Mouse (Mus musculus): ENCODE measurements around the gene Mmp2. TPM values are rescaled to one million over a fixed set of nuclear protein-coding genes. Genes with fewer than 3 reads are reported as not detected.

Mmp2 gene
- polyA plus RNA-seq, 1 experiment from 2014 or later, result 123 TPM

DNA sequence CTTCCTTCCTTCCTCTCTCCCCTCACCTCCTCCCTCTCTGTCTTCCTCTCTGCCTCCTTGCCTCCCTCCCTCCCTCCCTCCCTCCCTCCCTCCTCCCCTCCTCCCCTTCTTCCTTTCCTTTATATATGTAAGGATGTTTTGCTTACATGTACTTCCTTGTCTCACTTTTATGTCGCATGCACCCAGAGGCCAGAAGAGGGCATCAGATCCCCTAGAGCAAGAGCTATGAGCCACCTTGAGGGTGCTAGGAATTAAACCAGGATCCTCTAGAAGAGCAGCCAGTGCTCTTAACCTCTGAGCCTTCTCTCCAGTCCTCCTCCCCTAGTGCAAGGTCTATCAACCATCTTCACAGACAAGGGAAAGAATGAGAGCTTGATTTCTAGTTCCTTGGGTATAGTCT is 69.0 kb downstream of the Mmp2 start:
- Histone ChIP-seq H3K36me3 (no peaks in the 10 kb centered on the region), H3K4me3 (no peak overlapping the region), H3K9ac (no peak overlapping the region), H3K27me3 (replicated peaks) (no peaks in the 10 kb centered on the region), H3K4me1 (replicated peaks) (no peaks in the 10 kb centered on the region), H3K27ac (ENCODE audit: poor library complexity, severe bottlenecking) (peak overlapping the region; percentile 57), H3K9me3 (replicated peaks) (no peaks in the 10 kb centered on the region), H3K4me2 (no peak overlapping the region)
- ATAC-seq (ENCODE audit: insufficient number of reproducible peaks, low FRiP score), result no peak
- WGBS, result 80% methylated on average over 1 of the region's 1 CpGs

DNA sequence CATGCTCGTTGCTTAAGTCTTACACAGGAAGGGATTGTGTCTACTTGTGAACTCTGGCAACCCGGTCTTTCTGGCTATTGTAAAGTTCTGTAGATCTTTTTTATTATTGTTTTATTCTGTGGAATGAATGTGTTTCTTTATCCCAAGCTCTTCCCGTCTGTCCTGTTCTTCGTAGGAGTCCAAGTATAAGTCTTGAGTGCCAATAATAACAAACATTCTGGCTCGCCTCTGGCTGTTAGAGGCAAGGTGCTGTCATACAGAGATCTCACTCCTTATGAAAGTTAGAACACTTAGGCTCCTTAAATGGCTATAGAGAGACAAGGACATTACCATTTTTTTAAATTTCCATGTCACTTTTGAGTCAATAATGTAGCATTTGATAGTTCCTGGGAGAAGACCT is 69.5 kb downstream of the Mmp2 start:
- Histone ChIP-seq H3K9ac (no peak overlapping the region), H3K27me3 (replicated peaks) (no peaks in the 10 kb centered on the region), H3K4me1 (replicated peaks) (no peaks in the 10 kb centered on the region), H3K4me3 (no peak overlapping the region), H3K9me3 (replicated peaks) (no peaks in the 10 kb centered on the region), H3K27ac (ENCODE audit: poor library complexity, severe bottlenecking) (peak overlapping the region; percentile 57; the same call in 1 of the 2 replicates), H3K4me2 (no peak overlapping the region), H3K36me3 (no peaks in the 10 kb centered on the region)
- ATAC-seq (ENCODE audit: insufficient number of reproducible peaks, low FRiP score), result 0 out of 2 replicates have a peak, but pooled peaks have one; percentile 48
- 55% methylated on average over 5 of the region's 5 CpGs for WGBS

DNA sequence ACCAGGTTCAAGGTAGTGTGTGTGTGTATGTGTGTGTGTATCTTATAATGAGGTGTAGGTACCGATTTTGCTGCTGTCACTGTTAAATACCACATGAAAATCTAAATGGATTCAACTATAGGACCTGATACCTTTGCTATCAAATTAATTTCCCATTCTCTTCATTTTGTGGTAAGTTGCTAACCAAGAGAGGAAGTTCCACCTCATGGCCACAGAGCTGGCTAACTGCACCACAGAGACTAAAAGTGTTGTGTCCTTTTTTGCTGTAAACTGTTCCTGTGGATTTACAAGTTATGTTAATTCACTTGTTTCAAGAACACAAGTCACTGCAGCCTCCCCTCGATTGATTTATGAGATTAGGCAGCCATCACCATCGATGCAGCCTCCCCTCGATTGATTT is 70.7 kb downstream of the Mmp2 start:
- H3K36me3 ChIP-seq, result no peaks in the 10 kb centered on the region
- H3K27ac ChIP-seq (ENCODE audit: poor library complexity, severe bottlenecking), result no peak overlapping the region
- H3K4me2 ChIP-seq, result no peak overlapping the region
- no peak overlapping the region for H3K4me3 ChIP-seq
- ATAC-seq (ENCODE audit: insufficient number of reproducible peaks, low FRiP score), result no peak
- no peaks in the 10 kb centered on the region for H3K4me1 ChIP-seq (replicated peaks)
- no peak overlapping the region for H3K9ac ChIP-seq
- 70% methylated on average over 4 of the region's 4 CpGs for WGBS
- no peaks in the 10 kb centered on the region for H3K27me3 ChIP-seq (replicated peaks)
- no peaks in the 10 kb centered on the region for H3K9me3 ChIP-seq (replicated peaks)

DNA sequence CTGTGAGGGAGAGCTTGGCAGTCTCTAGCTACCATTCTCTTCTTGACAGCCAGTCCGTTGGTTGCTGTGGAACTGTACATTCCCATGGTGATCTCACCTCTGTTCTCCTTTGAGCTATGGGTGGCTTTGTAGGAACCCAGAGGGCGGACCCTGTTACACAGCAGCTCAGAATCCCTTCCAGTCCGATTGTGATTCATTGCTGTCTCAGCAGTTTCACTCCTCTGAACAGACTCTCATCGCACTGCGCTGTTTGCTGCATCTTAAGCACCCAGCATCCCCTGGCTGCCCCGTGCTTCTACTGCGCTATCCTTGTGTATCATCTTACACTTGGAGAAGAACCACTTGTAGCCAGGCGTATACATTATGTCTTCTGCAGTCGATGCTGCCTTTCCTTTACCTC is 72.5 kb downstream of the Mmp2 start:
- H3K4me3 ChIP-seq, result no peak overlapping the region
- H3K36me3 ChIP-seq, result no peaks in the 10 kb centered on the region
- no peak for ATAC-seq (ENCODE audit: insufficient number of reproducible peaks, low FRiP score)
- no peaks in the 10 kb centered on the region for H3K27me3 ChIP-seq (replicated peaks)
- WGBS, result 84% methylated on average over 9 of the region's 9 CpGs
- no peak overlapping the region for H3K9ac ChIP-seq
- H3K4me2 ChIP-seq, result no peak overlapping the region
- H3K9me3 ChIP-seq (replicated peaks), result no peaks in the 10 kb centered on the region
- H3K4me1 ChIP-seq (replicated peaks), result no peaks in the 10 kb centered on the region
- H3K27ac ChIP-seq (ENCODE audit: poor library complexity, severe bottlenecking), result no peak overlapping the region

GRCm38 (mm10) chr8:92901107-92901506 is 74.0 kb downstream of the Mmp2 start, which contains the start of gene Capns2:
Gene Capns2 (plus strand): TSS chr8:92901407.
- Histone ChIP-seq H3K9ac (no peak within 1 kb of the TSS), H3K4me1 (replicated peaks) (no peaks in the 10 kb centered on the region), H3K36me3 (no peaks in the 10 kb centered on the region), H3K4me3 (no peak within 1 kb of the TSS), H3K4me2 (no peak within 1 kb of the TSS), H3K27me3 (replicated peaks) (no peaks in the 10 kb centered on the region), H3K9me3 (replicated peaks) (no peaks in the 10 kb centered on the region), H3K27ac (ENCODE audit: poor library complexity, severe bottlenecking) (no peak within 1 kb of the TSS)
- WGBS, result 84% methylated on average over 5 of the region's 5 CpGs
- no peak for ATAC-seq (ENCODE audit: insufficient number of reproducible peaks, low FRiP score)

DNA sequence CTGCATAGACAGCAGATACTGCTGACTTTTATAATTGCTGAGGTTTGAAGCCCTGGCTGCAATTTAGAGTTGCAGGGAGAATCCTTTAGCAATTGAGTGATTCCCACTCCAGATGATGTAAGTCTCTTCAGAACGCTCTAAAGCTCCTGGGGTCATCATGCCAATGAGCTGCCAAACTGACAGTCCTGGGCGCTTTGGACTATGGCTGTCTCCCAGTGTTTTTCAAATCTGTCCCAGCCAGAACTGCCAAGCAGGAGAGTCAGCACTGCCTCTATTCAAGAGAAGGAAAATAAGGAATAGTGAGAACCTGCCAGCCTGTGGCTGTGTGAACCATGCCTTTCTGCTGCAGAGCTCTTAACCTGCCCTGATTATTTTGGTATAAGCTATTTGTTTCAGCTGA is 75.9 kb downstream of the Mmp2 start:
- ATAC-seq (ENCODE audit: insufficient number of reproducible peaks, low FRiP score), result no peak
- H3K9me3 ChIP-seq (replicated peaks), result no peaks in the 10 kb centered on the region
- H3K27me3 ChIP-seq (replicated peaks), result no peaks in the 10 kb centered on the region
- H3K36me3 ChIP-seq, result no peaks in the 10 kb centered on the region
- WGBS, result 83% methylated on average over 2 of the region's 2 CpGs
- H3K27ac ChIP-seq (ENCODE audit: poor library complexity, severe bottlenecking), result no peak overlapping the region
- no peaks in the 10 kb centered on the region for H3K4me1 ChIP-seq (replicated peaks)
- H3K4me2 ChIP-seq, result no peak overlapping the region
- no peak overlapping the region for H3K4me3 ChIP-seq
- H3K9ac ChIP-seq, result no peak overlapping the region

Other genes with a start within 250 kb of the Mmp2 start
- 3.1 and 3.8 TPM in 2 replicates for gene Irx6, start 153.0 kb upstream of the Mmp2 start, polyA plus RNA-seq (2016; fragmentation: Nextera tagmentation; extraction: Ambion mirVana)
- gene Lpcat2, start 28.0 kb downstream of the Mmp2 start, polyA plus RNA-seq (2016; fragmentation: Nextera tagmentation; extraction: Ambion mirVana), result 3.0 and 4.9 TPM in 2 replicates
- 0.23 and 0.26 TPM in 2 replicates for gene Capns2, start 74.1 kb downstream of the Mmp2 start, polyA plus RNA-seq (2016; fragmentation: Nextera tagmentation; extraction: Ambion mirVana)
- gene Slc6a2, start 132.8 kb downstream of the Mmp2 start, polyA plus RNA-seq (2016; fragmentation: Nextera tagmentation; extraction: Ambion mirVana), result 0.03 TPM in 2 replicates
- not detected in 2 replicates for gene Ces1a, start 220.9 kb downstream of the Mmp2 start, polyA plus RNA-seq (2016; fragmentation: Nextera tagmentation; extraction: Ambion mirVana)